Mouse (Mus musculus) kidney, postnatal 14 days (tissue): ENCODE data around the gene Slit3.

Experiments
- DNase-seq: peaks from one replicate; pipeline ENCODE4 v3.0.0; 2022; ENCODE audit warnings: mixed read lengths

The Slit3 gene

GRCm38 (mm10) chr11:35203673-35204072 is 82.6 kb downstream of the Slit3 start:
- DNase-seq, result no peak

- no peak for DNase-seq
Measured at GRCm38 (mm10) chr11:35204084-35204483, 83.1 kb downstream of the Slit3 start.

GRCm38 (mm10) chr11:35210728-35211682 is 90.0 kb downstream of the Slit3 start:
- DNase-seq, result no peak

GRCm38 (mm10) chr11:35224025-35224424 is 103.0 kb downstream of the Slit3 start:
- peak; percentile 50 for DNase-seq

- peak; percentile 39 for DNase-seq
Measured at GRCm38 (mm10) chr11:35231361-35232090, 110.5 kb downstream of the Slit3 start.

- DNase-seq, result peak; percentile 48
Measured at GRCm38 (mm10) chr11:35232321-35232720, 111.3 kb downstream of the Slit3 start.

GRCm38 (mm10) chr11:35241379-35241778 is 120.4 kb downstream of the Slit3 start:
- DNase-seq, result no peak

- DNase-seq, result no peak
Measured at GRCm38 (mm10) chr11:35243597-35243996, 122.6 kb downstream of the Slit3 start.

- DNase-seq, result no peak
Measured at GRCm38 (mm10) chr11:35244526-35244925, 123.5 kb downstream of the Slit3 start.

GRCm38 (mm10) chr11:35246623-35247022 is 125.6 kb downstream of the Slit3 start:
- DNase-seq, result no peak

GRCm38 (mm10) chr11:35248088-35248487 is 127.1 kb downstream of the Slit3 start:
- no peak for DNase-seq

- no peak for DNase-seq
Measured at GRCm38 (mm10) chr11:35250871-35251418, 129.9 kb downstream of the Slit3 start.

GRCm38 (mm10) chr11:35251910-35252309 is 130.9 kb downstream of the Slit3 start:
- no peak for DNase-seq

- no peak for DNase-seq
Measured at GRCm38 (mm10) chr11:35257351-35257750, 136.3 kb downstream of the Slit3 start.

GRCm38 (mm10) chr11:35261562-35262087 is 140.6 kb downstream of the Slit3 start:
- DNase-seq, result no peak

GRCm38 (mm10) chr11:35262289-35262941 is 141.4 kb downstream of the Slit3 start:
- no peak for DNase-seq

GRCm38 (mm10) chr11:35264749-35265148 is 143.7 kb downstream of the Slit3 start:
- DNase-seq, result no peak

GRCm38 (mm10) chr11:35270396-35270795 is 149.4 kb downstream of the Slit3 start:
- DNase-seq, result no peak

GRCm38 (mm10) chr11:35273416-35273815 is 152.4 kb downstream of the Slit3 start:
- DNase-seq, result peak; percentile 66

GRCm38 (mm10) chr11:35274036-35274435 is 153.0 kb downstream of the Slit3 start:
- no peak for DNase-seq

- DNase-seq, result no peak
Measured at GRCm38 (mm10) chr11:35275300-35275699, 154.3 kb downstream of the Slit3 start.

- DNase-seq, result no peak
Measured at GRCm38 (mm10) chr11:35276001-35276400, 155.0 kb downstream of the Slit3 start.
